Mouse (Mus musculus) small intestine, adult 2 months (tissue): Measurements from ENCODE around the gene Ap2a2.

Source experiments
- CTCF ChIP-seq: fragments of 200-500 bp; IDR thresholded peaks from 2 replicates; pipeline ENCODE4 v1.5.1; 2012; ENCODE audit warnings: low read depth, mild to moderate bottlenecking, control low read depth, inconsistent platforms, low read length, moderate library complexity, mixed read lengths; ENCODE audit not compliant: insufficient replicate concordance, insufficient read length; ENCODE audit errors: extremely low read depth
- POLR2A ChIP-seq: fragments of 200-500 bp; IDR thresholded peaks from 2 replicates; pipeline ENCODE4 v1.6.1; 2012; ENCODE audit warnings: low read depth, mild to moderate bottlenecking, control low read depth, inconsistent platforms, low read length, moderate library complexity

GRCm38 (mm10) chr7:141660346-141660745 is 98.4 kb downstream of the Ap2a2 start:
- TF ChIP-seq CTCF (no peak), POLR2A (no peak)
